Mouse (Mus musculus) adipocyte (in vitro differentiated cells): ENCODE measurements around the gene Olfr1015.

Experiments used
- DNase-seq: peaks from one replicate; pipeline ENCODE4 v3.0.0-alpha.2; 2016; ENCODE audit warnings: low spot score

Gene Olfr1015

GRCm38 (mm10) chr2:85781717-85782116, at the start of gene Olfr1015:
Gene Olfr1015 (plus strand): TSS chr2:85782017.
- DNase-seq = no peak

DNA sequence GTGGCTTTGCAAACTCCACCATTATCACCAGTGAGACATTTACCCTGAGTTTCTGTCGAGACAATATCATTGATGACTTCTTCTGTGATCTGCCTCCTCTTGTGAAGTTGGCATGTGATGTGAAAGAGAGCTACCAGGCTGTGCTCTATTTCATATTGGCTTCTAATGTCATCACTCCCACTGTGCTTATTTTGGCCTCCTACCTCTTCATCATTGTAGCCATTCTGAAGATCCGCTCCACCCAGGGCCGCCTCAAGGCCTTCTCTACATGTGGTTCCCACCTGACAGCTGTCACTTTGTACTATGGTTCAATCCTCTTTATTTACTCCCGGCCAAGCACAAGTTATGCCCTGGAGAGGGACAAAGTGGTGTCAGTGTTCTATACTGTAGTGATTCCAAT, 28.0 kb upstream of the Olfr1015 start:
- DNase-seq = no peak

- no peak for DNase-seq
Observed at GRCm38 (mm10) chr2:85762666-85763065, 19.2 kb upstream of the Olfr1015 start, which contains the start of gene Olfr1012. Gene Olfr1012 (minus strand): TSS chr2:85762766.

GRCm38 (mm10) chr2:85766798-85767197, 15.0 kb upstream of the Olfr1015 start, which contains the start of gene Olfr1013:
Gene Olfr1013 (plus strand): TSS chr2:85767098.
- DNase-seq = no peak

DNA sequence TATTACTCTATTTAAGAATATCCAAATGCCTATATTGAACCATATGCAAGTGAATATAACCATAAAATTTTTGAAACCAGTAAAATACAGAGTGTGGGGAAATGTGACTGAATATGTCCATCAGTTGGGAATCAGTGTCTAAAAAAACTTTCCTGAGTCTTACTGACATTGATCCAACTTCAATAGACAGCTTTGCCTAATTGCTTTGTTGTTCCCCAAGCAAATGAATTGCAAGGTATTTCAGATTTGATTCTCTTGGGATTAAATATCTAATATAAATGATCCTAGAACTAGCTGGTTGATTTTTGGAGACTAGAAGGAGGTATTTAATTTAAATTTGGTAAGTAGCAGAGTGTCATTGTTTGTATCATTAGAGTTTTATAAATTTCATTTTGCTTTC, 9.4 kb upstream of the Olfr1015 start, which contains the start of gene Olfr1014:
Gene Olfr1014 (plus strand): TSS at position 301 of the 400 bp plus-strand sequence.
- DNase-seq = no peak

DNA sequence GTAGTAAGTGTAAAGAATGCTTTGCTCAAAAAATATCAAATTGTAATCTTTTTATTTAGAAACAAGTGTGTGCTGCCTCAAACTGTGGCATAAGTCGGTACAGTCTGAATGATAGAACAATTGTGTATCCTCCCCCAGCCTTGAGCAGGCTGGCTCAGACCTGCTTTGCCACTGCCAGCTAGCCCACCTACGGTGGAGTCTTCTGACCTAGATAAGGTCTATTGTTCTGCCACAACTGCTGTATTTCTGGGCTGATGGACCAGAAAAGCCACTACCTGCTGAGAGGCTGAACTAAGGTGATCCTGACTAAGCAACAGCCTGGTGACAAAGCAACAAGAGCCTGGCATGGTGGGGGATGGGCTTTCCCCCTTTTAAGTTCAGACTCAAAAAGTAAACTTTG, 10.5 kb downstream of the Olfr1015 start:
- DNase-seq = no peak

GRCm38 (mm10) chr2:85802444-85802843, 20.6 kb downstream of the Olfr1015 start, which contains the start of gene Olfr1016:
Gene Olfr1016 (minus strand): TSS chr2:85802544.
- no peak for DNase-seq

- no peak for DNase-seq
Observed at GRCm38 (mm10) chr2:85804501-85804900, 22.7 kb downstream of the Olfr1015 start.

GRCm38 (mm10) chr2:85818179-85818578, 36.4 kb downstream of the Olfr1015 start, which contains the start of gene Olfr1018:
Gene Olfr1018 (plus strand): TSS chr2:85818479.
- DNase-seq = no peak
